Mouse (Mus musculus) retina, postnatal 7 days (tissue): ENCODE data around the gene Ptgdr2.

Source experiments
- DNase-seq: peaks from one replicate; pipeline ENCODE4 v3.0.0-alpha.2; 2012; ENCODE audit warnings: low read depth, low spot score

The Ptgdr2 gene

GRCm38 (mm10) chr19:10930641-10931040 is 6.3 kb upstream of the Ptgdr2 start:
- DNase-seq: no peak

DNA sequence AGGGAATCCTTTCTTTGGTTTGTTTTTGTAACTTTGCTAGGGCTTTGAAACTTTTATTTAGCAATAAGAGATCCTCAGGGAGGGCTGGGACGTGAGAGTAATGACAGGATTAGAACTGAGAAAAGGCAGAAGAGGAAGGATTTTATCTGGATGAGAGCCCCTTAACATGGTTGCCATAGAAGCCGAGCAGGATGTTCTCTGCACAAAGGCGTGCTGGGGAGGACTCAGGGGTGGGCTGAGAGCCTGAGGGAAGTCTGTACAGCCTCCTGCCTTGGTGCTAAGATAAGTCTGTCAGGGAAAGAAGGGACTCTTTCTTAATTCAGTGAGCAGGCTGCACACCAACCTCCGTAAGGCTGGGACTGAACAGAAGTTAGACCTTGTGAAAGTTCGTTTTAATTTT is 1.9 kb upstream of the Ptgdr2 start:
- no peak for DNase-seq

DNA sequence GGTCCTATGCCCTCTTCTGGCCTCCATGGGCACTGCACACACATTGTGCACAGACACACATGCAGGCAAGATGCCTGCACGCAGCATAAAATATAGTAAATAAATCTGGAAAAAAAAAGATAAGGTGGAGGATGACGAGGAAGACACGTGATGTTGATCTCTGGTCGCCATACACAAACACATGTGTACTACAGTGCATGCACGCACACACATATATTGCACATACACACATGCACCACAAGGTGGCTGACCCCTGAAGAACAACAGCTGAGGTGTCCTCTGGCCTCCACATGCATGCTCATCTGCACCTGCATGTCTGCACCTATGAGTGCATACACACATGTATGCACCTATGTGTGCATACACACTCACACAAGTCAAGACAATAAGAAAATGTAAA is 883 bp upstream of the Ptgdr2 start:
- no peak for DNase-seq

DNA sequence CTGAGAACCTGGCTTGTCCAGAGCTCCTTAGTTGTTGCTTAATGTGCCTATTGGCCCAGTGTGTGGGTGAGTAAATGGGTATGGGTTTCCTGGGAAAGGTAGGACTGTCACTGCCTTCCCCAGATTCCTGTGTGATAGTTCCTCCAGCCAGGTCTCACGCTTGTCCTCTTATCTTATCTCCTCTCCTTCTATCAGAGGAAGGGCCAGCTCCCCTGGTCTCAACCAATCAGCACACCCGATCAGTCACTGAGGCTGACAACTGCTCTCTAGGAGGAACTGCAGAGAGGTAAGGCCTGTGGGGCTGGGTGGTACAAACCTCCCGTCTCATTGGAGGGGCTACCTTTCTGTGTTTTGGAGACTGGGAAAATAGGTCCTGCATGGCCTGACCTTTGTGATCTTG is 1.8 kb downstream of the Ptgdr2 start:
- no peak for DNase-seq

DNA sequence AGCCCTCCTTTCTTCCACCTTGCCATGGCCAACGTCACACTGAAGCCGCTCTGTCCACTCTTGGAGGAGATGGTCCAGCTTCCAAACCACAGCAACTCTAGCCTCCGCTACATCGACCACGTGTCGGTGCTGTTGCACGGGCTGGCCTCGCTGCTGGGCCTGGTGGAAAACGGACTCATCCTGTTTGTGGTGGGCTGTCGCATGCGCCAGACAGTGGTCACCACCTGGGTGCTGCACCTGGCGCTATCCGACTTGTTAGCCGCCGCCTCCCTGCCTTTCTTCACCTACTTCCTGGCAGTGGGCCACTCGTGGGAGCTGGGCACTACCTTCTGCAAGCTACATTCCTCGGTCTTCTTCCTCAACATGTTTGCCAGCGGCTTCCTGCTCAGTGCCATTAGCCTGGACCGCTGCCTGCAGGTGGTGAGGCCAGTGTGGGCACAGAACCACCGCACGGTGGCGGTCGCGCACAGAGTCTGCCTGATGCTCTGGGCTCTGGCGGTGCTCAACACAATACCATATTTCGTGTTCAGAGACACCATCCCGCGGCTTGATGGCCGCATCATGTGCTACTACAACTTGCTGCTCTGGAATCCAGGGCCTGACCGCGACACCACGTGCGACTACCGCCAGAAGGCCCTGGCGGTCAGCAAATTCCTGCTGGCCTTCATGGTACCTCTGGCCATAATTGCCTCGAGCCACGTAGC is 3.3 kb downstream of the Ptgdr2 start:
- peak; percentile 65 for DNase-seq

- no peak for DNase-seq
Observed at GRCm38 (mm10) chr19:10940801-10941457, 4.0 kb downstream of the Ptgdr2 start.

DNA sequence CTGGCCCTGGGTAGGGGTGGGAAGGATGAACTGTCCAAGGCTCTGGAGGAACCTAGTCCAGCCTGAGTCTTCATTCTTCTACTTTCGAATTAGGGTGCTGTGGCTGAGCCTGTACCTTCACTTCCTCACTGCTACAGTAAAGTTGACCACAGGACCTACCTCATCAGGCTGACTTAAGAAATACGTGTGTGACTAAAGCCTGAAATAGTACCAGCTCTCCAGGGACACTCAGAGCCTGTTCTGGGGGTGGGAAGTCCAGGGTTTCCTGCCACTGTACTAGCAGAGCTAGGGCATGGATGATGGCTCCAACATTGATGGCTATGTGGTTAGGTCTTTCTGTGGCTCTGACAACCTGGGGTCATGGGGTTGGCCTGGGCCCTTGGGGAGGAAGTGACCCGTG is 7.0 kb downstream of the Ptgdr2 start:
- no peak for DNase-seq

GRCm38 (mm10) chr19:10946506-10946905 is 9.5 kb downstream of the Ptgdr2 start:
- no peak for DNase-seq

- DNase-seq: no peak
Observed at GRCm38 (mm10) chr19:10947219-10947618, 10.3 kb downstream of the Ptgdr2 start.

GRCm38 (mm10) chr19:10948416-10948815 is 11.5 kb downstream of the Ptgdr2 start:
- DNase-seq: no peak

- peak; percentile 97 for DNase-seq
Observed at GRCm38 (mm10) chr19:10949112-10949511, 12.2 kb downstream of the Ptgdr2 start, which contains the start of gene Ccdc86. Gene Ccdc86 (minus strand): TSS chr19:10949266.

GRCm38 (mm10) chr19:10949558-10949957 is 12.6 kb downstream of the Ptgdr2 start:
- no peak for DNase-seq

GRCm38 (mm10) chr19:10952021-10952939 is 15.3 kb downstream of the Ptgdr2 start:
- DNase-seq: peak; percentile 81

GRCm38 (mm10) chr19:10959085-10959977 is 22.4 kb downstream of the Ptgdr2 start:
- peak; percentile 73 for DNase-seq

DNA sequence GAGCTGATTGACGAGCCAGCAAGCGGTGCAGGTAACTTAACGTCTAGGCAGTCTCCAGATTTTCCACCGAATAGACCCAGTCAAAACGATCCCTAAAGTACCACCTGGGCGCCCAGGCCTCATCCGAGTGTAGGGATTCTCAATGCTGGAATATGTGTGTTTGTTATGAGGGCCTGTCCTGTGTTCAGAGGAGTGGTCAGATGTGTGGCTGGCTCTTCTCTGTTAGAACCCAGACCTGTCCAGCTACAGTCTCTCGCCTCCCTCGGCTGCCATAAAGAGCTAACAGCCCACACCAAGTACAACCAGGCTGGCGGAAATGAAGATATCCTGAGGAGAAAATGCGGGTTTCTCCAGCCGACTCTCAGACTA is 23.0 kb downstream of the Ptgdr2 start:
- no peak for DNase-seq

DNA sequence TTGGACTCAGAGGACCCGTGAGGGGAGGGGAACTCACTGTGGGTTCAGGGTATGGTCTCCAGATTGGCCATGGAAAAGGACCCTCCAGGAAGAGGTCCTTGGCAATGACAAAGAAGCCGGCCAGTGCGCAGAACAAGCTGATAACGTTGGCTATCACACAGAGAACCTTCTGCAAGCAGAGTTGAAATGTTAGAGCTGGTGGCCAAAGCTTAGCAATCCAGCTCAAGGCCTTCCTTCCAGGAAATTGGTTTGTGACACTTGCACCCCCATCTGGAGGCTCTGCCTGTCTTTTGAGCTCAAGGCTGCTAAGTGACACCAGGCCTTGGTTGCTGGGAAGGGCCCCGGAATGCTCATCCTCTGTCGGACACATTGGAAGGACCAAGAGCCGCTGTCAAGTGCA is 28.8 kb downstream of the Ptgdr2 start:
- DNase-seq: no peak

DNA sequence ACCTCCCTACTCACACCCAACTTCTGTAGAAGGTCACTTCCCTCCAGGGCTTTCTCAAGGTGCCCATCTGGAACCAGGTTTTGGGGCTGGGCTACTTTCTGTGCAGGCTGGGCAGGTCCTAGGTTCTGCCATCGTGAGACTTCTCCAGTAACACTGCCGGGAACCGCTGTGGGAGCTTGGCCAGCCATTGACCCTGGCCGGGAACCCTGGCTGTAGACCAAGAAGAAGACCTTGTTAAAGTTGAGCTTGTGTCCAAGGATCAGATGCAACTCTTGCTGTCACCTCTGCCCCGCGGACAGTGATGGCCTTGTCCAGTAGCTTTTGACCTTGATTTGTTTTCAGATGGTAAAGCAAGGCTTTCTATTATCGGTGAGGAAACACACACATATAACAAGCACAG is 31.6 kb downstream of the Ptgdr2 start:
- no peak for DNase-seq

DNA sequence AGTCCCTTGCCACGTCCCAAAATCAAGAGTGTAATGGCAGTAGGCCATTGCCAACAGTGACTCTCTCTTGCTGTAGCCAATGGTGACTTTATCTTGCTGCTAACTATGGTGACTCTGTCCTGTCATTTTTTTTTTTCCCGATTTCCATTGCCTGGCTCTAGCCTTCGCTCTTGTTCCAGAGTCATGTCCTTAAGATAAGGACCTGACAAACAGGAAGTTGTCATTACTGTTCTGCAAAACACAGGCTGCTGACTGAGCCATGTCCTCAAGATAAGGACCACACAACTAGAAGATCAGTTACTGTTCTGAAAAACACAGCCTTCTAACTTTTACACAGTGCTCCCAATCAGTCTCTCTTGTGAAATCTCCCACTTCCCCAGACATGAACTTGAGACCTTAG is 33.5 kb downstream of the Ptgdr2 start:
- DNase-seq: no peak

GRCm38 (mm10) chr19:10972660-10973059 is 35.7 kb downstream of the Ptgdr2 start:
- DNase-seq: no peak

DNA sequence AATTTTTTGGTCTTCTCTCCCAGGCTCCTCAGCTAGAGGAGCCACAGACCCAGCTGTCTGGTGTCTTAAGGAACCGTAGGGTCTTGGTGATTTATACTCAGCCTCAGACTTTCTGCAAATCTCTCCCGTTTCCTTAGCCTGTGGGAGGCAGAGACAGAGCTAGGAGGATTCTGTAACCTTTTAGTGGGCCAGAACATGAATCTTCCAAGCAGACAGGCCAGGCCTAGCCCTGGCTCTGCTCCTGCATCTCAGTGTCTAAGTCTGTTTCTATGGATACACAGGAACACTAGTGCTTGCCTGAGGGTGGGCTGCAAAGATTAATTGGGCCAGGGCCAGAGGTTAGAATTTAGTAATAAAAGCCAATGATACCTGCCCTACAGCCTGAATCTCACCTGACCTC is 36.2 kb downstream of the Ptgdr2 start:
- no peak for DNase-seq

DNA sequence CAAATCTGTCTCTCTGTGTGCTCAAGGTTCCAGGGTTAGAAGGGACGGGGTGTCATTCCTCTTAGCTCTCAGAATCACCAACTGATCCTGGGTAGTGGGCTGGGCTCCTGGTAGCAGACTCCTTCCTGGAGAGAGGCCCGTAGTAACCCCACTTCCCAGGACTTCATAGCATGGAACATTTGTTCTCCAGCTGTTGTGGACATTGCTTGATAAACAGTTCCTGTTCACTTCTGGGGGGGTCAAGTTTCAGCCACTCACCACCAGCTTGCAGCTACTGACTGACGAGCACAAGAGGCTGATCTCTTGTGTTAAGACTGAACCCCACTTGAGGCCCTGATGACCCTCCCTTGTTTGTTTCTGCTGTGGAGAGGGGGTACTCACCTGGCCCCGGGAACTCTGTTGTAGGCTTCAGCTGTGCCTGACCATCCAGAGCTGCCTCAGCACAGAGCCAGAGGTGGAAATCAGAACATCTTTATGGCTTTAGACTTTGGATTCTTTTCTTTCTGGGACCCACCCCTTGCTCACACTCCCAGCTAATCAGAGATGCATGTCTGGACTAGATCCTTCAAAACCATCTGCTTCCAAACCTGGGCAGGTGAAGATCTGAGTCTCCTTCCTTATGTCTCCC is 37.4 kb downstream of the Ptgdr2 start, which contains the start of gene Ms4a10:
Ms4a10 (minus strand) TSS at position 433 of the 628 bp plus-strand sequence.
- no peak for DNase-seq
